Mouse (Mus musculus): Measurements from ENCODE around the gene Ydjc. TPM values are rescaled to one million over a fixed set of nuclear protein-coding genes. Genes with fewer than 3 reads are reported as not detected.
A peak's percentile ranks its signal among the peaks of the same experiment; 100 is the strongest.

Ydjc gene
- total and polyA plus RNA-seq, 3 experiments, result 10.4 to 55.2 (median 15.3) TPM

DNA sequence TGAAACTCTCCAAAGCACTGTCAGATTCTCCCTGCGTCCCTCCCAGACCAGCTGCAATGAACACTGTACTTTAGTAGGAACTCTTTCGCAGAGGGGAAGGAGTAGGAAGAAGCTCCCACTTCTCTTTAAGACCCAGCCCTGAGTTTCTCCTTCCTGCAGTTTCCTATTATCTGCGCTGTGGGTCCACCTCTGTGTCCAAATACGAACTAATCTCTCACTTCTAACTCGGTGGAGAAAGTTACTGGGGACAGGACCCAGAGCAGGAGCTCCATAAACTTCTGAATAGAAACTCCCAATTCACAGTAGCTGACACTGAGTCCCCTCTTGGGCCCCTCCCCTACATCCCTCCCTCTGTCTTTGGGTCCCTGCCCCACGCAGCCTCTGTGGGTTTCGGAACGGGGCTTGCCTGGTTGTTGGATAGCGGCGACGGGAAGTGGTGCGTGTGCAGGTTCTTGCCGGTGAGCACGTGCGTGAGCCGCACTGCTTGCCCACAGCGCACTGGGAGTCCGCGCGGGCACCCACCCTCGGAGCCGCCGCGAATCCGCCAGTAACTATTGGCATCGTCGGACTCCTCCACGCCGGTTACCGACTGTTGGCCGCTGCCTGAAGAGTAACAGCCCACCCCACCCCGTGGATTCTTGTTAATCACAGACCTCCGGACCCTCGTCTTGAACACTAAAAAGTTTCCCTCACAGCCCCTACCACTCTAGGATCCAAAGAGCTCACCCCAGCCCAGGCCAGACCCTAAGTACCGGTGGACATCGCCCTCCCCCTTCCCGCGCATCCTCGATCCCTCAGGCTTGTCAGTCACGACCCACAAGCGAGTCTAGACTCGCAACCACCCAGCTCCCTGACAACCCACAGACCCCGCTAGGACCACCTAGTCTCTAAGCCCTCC, 13.0 kb upstream of the Ydjc start:
- TF ChIP-seq GATA1 (IDR thresholded peaks at IDR 0.05; ENCODE audit: borderline replicate concordance, low read length), result no peak
- TF ChIP-seq GATA2 (IDR thresholded peaks at IDR 0.05; ENCODE audit: borderline replicate concordance, low read depth, low read length), result no peak
- TF ChIP-seq CTCF (IDR thresholded peaks at IDR 0.05; ENCODE audit: low read depth, low read length), result no peak
- no peak for TF ChIP-seq POLR2AphosphoS5 (IDR thresholded peaks at IDR 0.05; ENCODE audit: insufficient replicate concordance, low read depth, low read length)
- TF ChIP-seq TAL1 (conservative IDR thresholded peaks at IDR 0.05; ENCODE audit: low read depth, low read length), result no peak
- Histone ChIP-seq H3K4me1 (ENCODE audit: insufficient read depth, low read depth, low read length) (peaks cover 28% of the 10 kb centered on the region), H3K36me3 (replicated peaks) (peaks cover 18% of the 10 kb centered on the region), H3K9me3 (replicated peaks) (no peaks in the 10 kb centered on the region), H3K27me3 (ENCODE audit: insufficient read depth, low read length) (peaks cover 3% of the 10 kb centered on the region), H3K4me3 (ENCODE audit: low read depth, low read length) (peak overlapping the region; percentile 95)
- ATAC-seq (ENCODE audit: extremely low read depth, insufficient number of reproducible peaks, low FRiP score, poor library complexity, severe bottlenecking) (no peak), DNase-seq (ENCODE audit: low spot score) (peak; percentile 33)

DNA sequence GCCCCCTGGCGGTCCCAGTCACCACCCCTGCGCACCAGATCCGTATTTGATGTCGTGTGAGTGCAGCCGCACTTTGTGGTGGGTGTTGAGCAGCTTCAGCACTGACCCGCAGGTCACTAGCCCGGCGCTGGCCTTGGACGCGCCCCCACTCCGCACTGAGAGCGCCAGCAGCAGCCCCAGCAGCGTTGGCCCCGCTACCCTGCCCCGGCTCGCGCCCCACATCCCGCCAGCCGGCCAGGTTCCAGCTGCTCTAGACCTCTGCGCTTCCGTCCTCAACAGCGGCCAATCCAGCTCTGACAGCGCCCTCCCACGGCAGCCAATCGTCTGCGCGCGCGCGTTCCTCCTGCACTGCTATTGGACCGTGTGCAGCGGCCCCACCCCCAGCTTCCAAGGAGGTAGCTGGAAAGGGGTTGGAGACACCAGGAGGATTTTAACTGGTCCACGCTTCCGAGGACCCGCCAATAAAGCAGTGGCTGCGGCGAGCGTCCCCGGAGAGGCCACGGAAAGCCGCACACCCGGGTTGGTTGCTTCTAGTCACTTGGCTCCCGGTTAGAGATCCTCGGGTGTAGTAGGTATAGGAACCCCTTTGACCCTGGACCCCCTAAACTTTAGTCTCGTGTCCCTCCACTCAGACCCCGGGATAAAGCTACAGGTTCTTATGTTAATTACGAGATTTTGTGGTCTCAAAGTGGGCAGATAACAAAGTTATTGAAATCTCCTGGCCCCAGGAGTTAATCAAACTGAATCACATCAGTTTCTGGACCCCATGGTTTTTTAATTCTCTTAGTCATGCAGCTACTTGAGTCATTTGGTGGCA, 12.1 kb upstream of the Ydjc start, which contains the start of gene Sdf2l1:
Gene Sdf2l1, minus strand, starts transcription at position 295 of the 817 bp plus-strand sequence.
- ATAC-seq (ENCODE audit: extremely low read depth, insufficient number of reproducible peaks, low FRiP score, poor library complexity, severe bottlenecking), result peak; percentile 99
- peaks cover 3% of the 10 kb centered on the region for H3K27me3 ChIP-seq (ENCODE audit: insufficient read depth, low read length)
- H3K36me3 ChIP-seq (replicated peaks), result peaks cover 18% of the 10 kb centered on the region
- TF ChIP-seq TAL1 (conservative IDR thresholded peaks at IDR 0.05; ENCODE audit: low read depth, low read length), result no peak
- no peak for TF ChIP-seq POLR2AphosphoS5 (IDR thresholded peaks at IDR 0.05; ENCODE audit: insufficient replicate concordance, low read depth, low read length)
- no peak for TF ChIP-seq CTCF (IDR thresholded peaks at IDR 0.05; ENCODE audit: low read depth, low read length)
- TF ChIP-seq GATA2 (IDR thresholded peaks at IDR 0.05; ENCODE audit: borderline replicate concordance, low read depth, low read length), result no peak
- no peak for TF ChIP-seq GATA1 (IDR thresholded peaks at IDR 0.05; ENCODE audit: borderline replicate concordance, low read length)
- H3K4me1 ChIP-seq (ENCODE audit: insufficient read depth, low read depth, low read length), result peaks cover 28% of the 10 kb centered on the region
- DNase-seq (ENCODE audit: low spot score), result peak; percentile 100
- H3K9me3 ChIP-seq (replicated peaks), result no peaks in the 10 kb centered on the region
- H3K4me3 ChIP-seq (ENCODE audit: low read depth, low read length), result peak within 1 kb of the TSS; percentile 95

DNA sequence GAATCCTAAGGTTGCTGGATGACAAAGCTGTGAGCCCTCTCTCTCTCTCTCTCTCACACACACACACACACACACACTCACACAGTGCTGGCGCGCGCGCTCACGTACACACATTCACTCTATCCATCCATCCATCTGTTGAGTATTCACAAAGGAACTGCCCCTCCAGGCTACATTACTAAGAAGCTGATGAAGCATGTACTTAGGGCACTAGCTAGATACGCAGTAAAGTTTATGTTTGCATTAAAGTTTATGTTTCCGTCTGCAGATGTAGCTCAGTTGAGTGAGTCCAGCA, 11.6 kb upstream of the Ydjc start:
- H3K36me3 ChIP-seq (replicated peaks), result peaks cover 18% of the 10 kb centered on the region
- ATAC-seq (ENCODE audit: extremely low read depth, insufficient number of reproducible peaks, low FRiP score, poor library complexity, severe bottlenecking) (no peak), DNase-seq (ENCODE audit: low spot score) (no peak)
- peak overlapping the region; percentile 95; the same call in 1 of the 2 replicates for H3K4me3 ChIP-seq (ENCODE audit: low read depth, low read length)
- no peaks in the 10 kb centered on the region for H3K9me3 ChIP-seq (replicated peaks)
- peaks cover 28% of the 10 kb centered on the region for H3K4me1 ChIP-seq (ENCODE audit: insufficient read depth, low read depth, low read length)
- peaks cover 3% of the 10 kb centered on the region for H3K27me3 ChIP-seq (ENCODE audit: insufficient read depth, low read length)
- TF ChIP-seq GATA2 (IDR thresholded peaks at IDR 0.05; ENCODE audit: borderline replicate concordance, low read depth, low read length), result no peak

DNA sequence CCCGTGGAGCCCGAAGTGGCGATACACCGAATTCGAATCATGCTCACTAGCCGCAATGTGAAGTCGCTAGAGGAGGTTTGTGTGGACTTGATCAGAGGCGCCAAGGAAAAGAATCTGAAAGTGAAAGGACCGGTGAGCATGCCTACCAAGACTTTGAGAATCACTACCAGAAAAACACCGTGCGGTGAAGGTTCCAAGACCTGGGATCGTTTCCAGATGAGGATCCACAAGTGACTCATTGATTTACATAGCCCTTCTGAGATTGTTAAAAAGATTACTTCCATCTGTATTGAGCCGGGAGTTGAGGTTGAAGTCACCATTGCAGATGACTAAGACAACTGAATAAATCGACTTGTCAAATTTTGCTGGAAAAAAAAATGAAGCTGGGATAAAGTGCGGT, 7.1 kb upstream of the Ydjc start:
- ATAC-seq (ENCODE audit: extremely low read depth, insufficient number of reproducible peaks, low FRiP score, poor library complexity, severe bottlenecking), result no peak
- TF ChIP-seq TAL1 (conservative IDR thresholded peaks at IDR 0.05; ENCODE audit: low read depth, low read length), result no peak
- TF ChIP-seq CTCF (IDR thresholded peaks at IDR 0.05; ENCODE audit: low read depth, low read length), result no peak
- no peak for TF ChIP-seq GATA1 (IDR thresholded peaks at IDR 0.05; ENCODE audit: borderline replicate concordance, low read length)
- TF ChIP-seq POLR2AphosphoS5 (IDR thresholded peaks at IDR 0.05; ENCODE audit: insufficient replicate concordance, low read depth, low read length), result no peak
- no peak for TF ChIP-seq GATA2 (IDR thresholded peaks at IDR 0.05; ENCODE audit: borderline replicate concordance, low read depth, low read length)
- Histone ChIP-seq H3K27me3 (ENCODE audit: insufficient read depth, low read length) (peaks cover 5% of the 10 kb centered on the region), H3K4me3 (ENCODE audit: low read depth, low read length) (no peak overlapping the region), H3K36me3 (replicated peaks) (peaks cover 12% of the 10 kb centered on the region), H3K4me1 (ENCODE audit: insufficient read depth, low read depth, low read length) (peaks cover 18% of the 10 kb centered on the region), H3K9me3 (replicated peaks) (no peaks in the 10 kb centered on the region)
- no peak for DNase-seq (ENCODE audit: low spot score)

DNA sequence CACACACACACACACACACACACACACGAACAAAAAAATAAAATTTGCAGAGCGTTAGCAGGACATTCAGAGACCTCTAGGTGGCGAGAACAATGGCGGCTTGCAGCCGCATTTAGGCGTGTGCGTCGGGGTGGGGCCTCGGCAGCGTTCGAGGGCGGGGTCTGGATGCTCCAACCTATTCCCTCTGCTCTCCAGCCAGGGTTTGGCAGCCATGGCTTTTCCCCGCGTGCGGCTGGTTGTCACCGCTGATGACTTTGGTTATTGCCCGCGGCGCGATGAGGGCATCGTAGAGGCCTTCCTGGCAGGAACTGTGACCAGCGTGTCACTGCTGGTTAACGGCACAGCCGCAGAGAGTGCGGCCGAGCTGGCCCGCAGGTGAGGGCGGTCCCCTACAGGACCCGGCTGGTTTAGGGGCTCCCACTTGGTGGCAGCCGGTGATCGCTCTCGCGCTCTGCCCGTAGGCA, 2.4 kb downstream of the Ydjc start, which contains the start of gene Ccdc116:
Gene Ccdc116, minus strand, starts transcription at position 458 of the 464 bp plus-strand sequence.
- DNase-seq (ENCODE audit: low spot score) (peak; percentile 86), ATAC-seq (ENCODE audit: extremely low read depth, insufficient number of reproducible peaks, low FRiP score, poor library complexity, severe bottlenecking) (peak; percentile 69)
- H3K36me3 ChIP-seq (replicated peaks), result peaks cover 65% of the 10 kb centered on the region
- TF ChIP-seq POLR2AphosphoS5 (IDR thresholded peaks at IDR 0.05; ENCODE audit: insufficient replicate concordance, low read depth, low read length) (no peak), TAL1 (conservative IDR thresholded peaks at IDR 0.05; ENCODE audit: low read depth, low read length) (no peak), CTCF (IDR thresholded peaks at IDR 0.05; ENCODE audit: low read depth, low read length) (no peak), GATA2 (IDR thresholded peaks at IDR 0.05; ENCODE audit: borderline replicate concordance, low read depth, low read length) (no peak), GATA1 (IDR thresholded peaks at IDR 0.05; ENCODE audit: borderline replicate concordance, low read length) (no peak)
- H3K9me3 ChIP-seq (replicated peaks), result no peaks in the 10 kb centered on the region
- peak within 1 kb of the TSS; percentile 76 for H3K4me3 ChIP-seq (ENCODE audit: low read depth, low read length)
- H3K4me1 ChIP-seq (ENCODE audit: insufficient read depth, low read depth, low read length), result peaks cover 37% of the 10 kb centered on the region
- no peaks in the 10 kb centered on the region for H3K27me3 ChIP-seq (ENCODE audit: insufficient read depth, low read length)

DNA sequence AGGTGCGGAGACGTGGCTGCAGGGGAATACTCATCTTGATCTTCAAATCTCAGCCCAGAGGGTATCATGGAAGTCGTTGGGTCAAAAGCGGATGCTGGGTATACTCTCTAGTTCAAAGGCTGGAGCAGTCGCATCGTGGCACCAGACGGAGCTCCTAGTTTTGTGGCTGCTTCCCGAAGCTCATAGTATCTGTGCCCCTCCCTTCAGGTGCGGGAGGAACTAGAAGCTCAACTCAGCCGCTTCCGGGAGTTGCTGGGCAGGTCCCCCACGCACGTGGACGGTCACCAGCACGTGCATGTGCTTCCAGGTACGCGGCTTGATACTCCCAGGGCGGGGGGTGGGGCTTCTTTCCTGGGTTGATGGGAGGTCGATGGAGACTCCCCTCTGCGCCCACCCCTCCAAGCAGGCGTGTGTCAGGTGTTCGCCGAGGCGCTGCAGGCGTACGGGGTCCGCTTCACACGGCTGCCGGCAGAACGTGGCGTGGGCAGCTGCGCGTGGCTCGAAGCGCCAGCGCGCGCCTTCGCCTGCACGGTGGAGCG, 3.0 kb downstream of the Ydjc start:
- no peak for TF ChIP-seq GATA1 (IDR thresholded peaks at IDR 0.05; ENCODE audit: borderline replicate concordance, low read length)
- no peak for TF ChIP-seq TAL1 (conservative IDR thresholded peaks at IDR 0.05; ENCODE audit: low read depth, low read length)
- no peak for TF ChIP-seq CTCF (IDR thresholded peaks at IDR 0.05; ENCODE audit: low read depth, low read length)
- no peak for TF ChIP-seq GATA2 (IDR thresholded peaks at IDR 0.05; ENCODE audit: borderline replicate concordance, low read depth, low read length)
- TF ChIP-seq POLR2AphosphoS5 (IDR thresholded peaks at IDR 0.05; ENCODE audit: insufficient replicate concordance, low read depth, low read length), result no peak
- ATAC-seq (ENCODE audit: extremely low read depth, insufficient number of reproducible peaks, low FRiP score, poor library complexity, severe bottlenecking) (no peak), DNase-seq (ENCODE audit: low spot score) (peak; percentile 67)

More for the DNA sequence above, 3.0 kb downstream of the Ydjc start:
- H3K4me1 ChIP-seq (ENCODE audit: insufficient read depth, low read depth, low read length), result peaks cover 40% of the 10 kb centered on the region
- H3K9me3 ChIP-seq (replicated peaks), result no peaks in the 10 kb centered on the region
- H3K36me3 ChIP-seq (replicated peaks), result peaks cover 65% of the 10 kb centered on the region
- H3K27me3 ChIP-seq (ENCODE audit: insufficient read depth, low read length), result no peaks in the 10 kb centered on the region
- peak overlapping the region; percentile 76 for H3K4me3 ChIP-seq (ENCODE audit: low read depth, low read length)

Data from G1E (cell line).